Mouse (Mus musculus) CD4-positive, CD25-positive, alpha-beta regulatory T cell, adult 2 months (primary cell): Measurements from ENCODE around the gene Clec4a3.
"Not testable (repeated sequence)": the region's sequence is repeated elsewhere in the genome, so short reads cannot be mapped to it uniquely, and the experiment has no call there.

Experiments
- DNase-seq: peaks from one replicate; pipeline ENCODE4 v3.0.0-alpha.2; 2012; ENCODE audit warnings: low read depth, low spot score

Gene Clec4a3

GRCm38 (mm10) chr6:122952401-122952800, at the start of gene Clec4a3:
Gene Clec4a3 (plus strand): TSS chr6:122952515.
- DNase-seq, result no peak

DNA sequence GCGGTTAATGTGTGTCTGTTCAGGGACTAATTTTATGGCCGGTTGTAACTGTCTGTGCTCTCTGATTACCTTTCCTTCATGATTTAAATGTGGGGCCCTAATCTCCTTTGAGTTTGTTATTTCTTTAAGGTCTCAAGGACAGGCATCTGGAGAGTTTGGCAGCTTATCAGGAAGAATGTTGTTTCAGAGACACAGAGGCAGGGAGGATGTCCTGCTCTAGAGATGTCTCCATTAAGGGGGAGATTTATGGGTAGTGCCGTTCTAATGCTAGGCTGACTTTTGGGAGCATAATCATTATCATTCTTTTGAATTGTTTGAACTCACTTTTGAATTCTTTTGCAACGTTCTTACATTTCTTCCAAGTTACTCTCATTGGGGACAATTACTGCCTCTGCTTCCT, 32.4 kb upstream of the Clec4a3 start:
- no peak for DNase-seq

- DNase-seq, result no peak
Measured at GRCm38 (mm10) chr6:122921451-122921850, 30.9 kb upstream of the Clec4a3 start, which contains the start of gene Clec4a1. Gene Clec4a1 (plus strand): TSS chr6:122921848.

- DNase-seq, result no peak
Measured at GRCm38 (mm10) chr6:122934845-122935244, 17.5 kb upstream of the Clec4a3 start.

DNA sequence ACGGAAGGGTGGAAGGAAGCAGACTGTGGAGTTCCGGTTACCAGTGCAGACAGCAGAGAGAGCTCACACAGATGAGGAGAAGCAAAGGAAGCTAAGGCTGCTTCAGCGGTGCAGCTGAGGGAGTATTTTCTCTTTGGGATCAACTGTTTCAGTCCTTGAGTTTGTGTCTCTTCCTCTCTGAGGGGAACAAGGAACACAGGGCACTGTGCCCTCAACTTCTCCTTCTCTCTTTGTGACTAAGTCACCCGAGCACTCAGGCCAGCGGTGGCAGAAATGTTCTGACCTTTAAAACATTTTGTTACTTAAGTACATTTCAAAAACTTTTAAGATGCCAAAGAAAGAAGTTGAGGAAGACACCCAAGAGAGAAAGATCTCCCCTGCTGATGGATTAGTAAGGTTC, 12.7 kb upstream of the Clec4a3 start:
- DNase-seq, result no peak

- no peak for DNase-seq
Measured at GRCm38 (mm10) chr6:122946760-122947159, 5.6 kb upstream of the Clec4a3 start.

- no peak for DNase-seq
Measured at GRCm38 (mm10) chr6:122964562-122964961, 12.2 kb downstream of the Clec4a3 start.

- no peak for DNase-seq
Measured at GRCm38 (mm10) chr6:122969048-122969447, 16.7 kb downstream of the Clec4a3 start.

GRCm38 (mm10) chr6:122989876-122990437, 37.6 kb downstream of the Clec4a3 start, which contains the start of gene Clec4a4:
Gene Clec4a4 (plus strand): TSS chr6:122990367.
- DNase-seq, result no peak

DNA sequence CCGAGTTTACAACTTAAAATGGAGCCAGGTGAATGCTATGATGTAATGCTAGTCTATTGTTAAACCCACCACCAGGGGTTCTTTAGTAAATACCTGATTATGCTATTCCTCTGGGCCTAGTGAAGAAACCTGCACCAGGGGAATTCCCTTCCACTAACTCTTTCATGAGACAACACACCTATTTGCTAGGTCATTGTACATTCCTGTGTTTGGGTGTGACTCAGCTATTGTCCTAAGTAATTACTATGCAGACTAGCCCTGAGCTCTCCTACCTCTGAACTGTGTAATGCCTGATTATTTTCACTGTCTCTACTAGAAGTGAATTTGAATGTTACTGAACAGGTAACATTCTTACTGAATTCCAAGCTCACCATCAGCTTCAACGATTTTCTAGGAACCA, 52.4 kb downstream of the Clec4a3 start:
- DNase-seq, result not testable (repeated sequence)

GRCm38 (mm10) chr6:123005591-123005990, 53.3 kb downstream of the Clec4a3 start:
- no peak for DNase-seq
